Mouse (Mus musculus) neural tube, embryonic 14.5 days (tissue): ENCODE measurements around the gene Gm27029. TPM values are rescaled to one million over a fixed set of nuclear protein-coding genes. Genes with fewer than 3 reads are reported as not detected.
"Not testable (repeated sequence)": the region's sequence is repeated elsewhere in the genome, so short reads cannot be mapped to it uniquely, and the experiment has no call there.

Source experiments
- ATAC-seq: fragments of 200-750 bp; cut with Nextera tagmentation; 2 replicates; pipeline ENCODE4 v1.8.0; 2017; ENCODE audit warnings: low read depth, mild to moderate bottlenecking, moderate TSS enrichment, moderate library complexity
- H3K27ac ChIP-seq: fragments of 300-500 bp; sonication (generic); 2 replicates; pipeline ENCODE4 v1.5.1; 2014; ENCODE audit warnings: low read depth, mild to moderate bottlenecking, control low read depth, low read length, moderate library complexity, mixed read lengths
- H3K27me3 ChIP-seq: fragments of 300-500 bp; sonication (generic); 2 replicates; pipeline ENCODE4 v1.6.1; 2014; ENCODE audit warnings: low read length; ENCODE audit not compliant: control insufficient read depth, insufficient read depth
- H3K36me3 ChIP-seq: fragments of 300-500 bp; sonication (generic); 2 replicates; pipeline ENCODE4 v1.6.1; 2014; ENCODE audit warnings: low read length, mixed read lengths; ENCODE audit not compliant: control insufficient read depth, insufficient read depth
- H3K4me1 ChIP-seq: fragments of 300-500 bp; sonication (generic); 2 replicates; pipeline ENCODE4 v1.6.1; 2014; ENCODE audit warnings: low read length; ENCODE audit not compliant: control insufficient read depth, insufficient read depth
- H3K4me2 ChIP-seq: fragments of 300-500 bp; sonication (generic); 2 replicates; pipeline ENCODE4 v1.6.1; 2014; ENCODE audit warnings: mild to moderate bottlenecking, low read depth, low read length, control low read depth
- H3K4me3 ChIP-seq: fragments of 300-500 bp; sonication (generic); 2 replicates; pipeline ENCODE4 v1.5.1; 2014; ENCODE audit warnings: low read depth, low read length, control low read depth, mixed read lengths
- H3K9ac ChIP-seq: fragments of 300-500 bp; sonication (generic); replicated peaks from 2 replicates; pipeline ENCODE4 v1.6.1; 2014; ENCODE audit warnings: low read depth, mild to moderate bottlenecking, control low read depth, low read length, mixed read lengths
- H3K9me3 ChIP-seq: fragments of 300-500 bp; sonication (generic); 2 replicates; pipeline ENCODE4 v1.6.1; 2016; ENCODE audit warnings: low read length; ENCODE audit not compliant: control insufficient read depth
- WGBS: fragments of 180-500 bp; shearing (Covaris S2); extraction: QIAGEN DNeasy Blood & Tissue Kit; methylation state at CpG from one replicate; pipeline ENCODE4 v1.1.7; 2014; 5-methylcytosine and 5-hydroxymethylcytosine counted together
- polyA plus RNA-seq: library from polyadenylated mRNA; unstranded; fragments of >200 nt; fragmentation: Nextera tagmentation; extraction: Ambion mirVana; gene quantifications from 2 replicates; pipeline ENCODE4 v1.2.1, GENCODE M21; 2014

Gene Gm27029
- polyA plus RNA-seq, 1 experiment from 2014 or later, result 8.1 TPM

DNA sequence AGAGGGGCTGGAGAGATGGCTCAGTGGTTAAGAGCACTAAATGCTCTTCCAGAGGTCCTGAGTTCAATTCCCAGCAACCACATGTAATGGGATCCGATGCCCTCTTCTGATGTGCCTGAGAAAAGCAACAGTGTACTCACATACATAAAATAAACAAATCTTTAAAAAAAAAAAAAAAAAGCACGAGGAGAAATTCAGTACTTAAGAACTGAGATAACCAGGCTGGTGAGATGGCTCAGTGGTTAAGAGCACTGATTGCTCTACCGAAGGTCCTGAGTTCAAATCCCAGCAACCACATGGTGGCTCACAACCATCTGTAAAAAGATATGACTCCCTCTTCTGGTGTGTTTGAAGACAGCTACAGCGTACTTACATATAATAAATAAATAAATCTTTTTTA lies 25.0 kb upstream of the Gm27029 start:
- H3K4me3 ChIP-seq, H3K9ac ChIP-seq, H3K9me3 ChIP-seq, ATAC-seq, H3K27ac ChIP-seq, H3K4me2 ChIP-seq, H3K36me3 ChIP-seq, H3K4me1 ChIP-seq, H3K27me3 ChIP-seq: not testable (repeated sequence)
- 92% methylated on average over 4 of the region's 4 CpGs for WGBS

DNA sequence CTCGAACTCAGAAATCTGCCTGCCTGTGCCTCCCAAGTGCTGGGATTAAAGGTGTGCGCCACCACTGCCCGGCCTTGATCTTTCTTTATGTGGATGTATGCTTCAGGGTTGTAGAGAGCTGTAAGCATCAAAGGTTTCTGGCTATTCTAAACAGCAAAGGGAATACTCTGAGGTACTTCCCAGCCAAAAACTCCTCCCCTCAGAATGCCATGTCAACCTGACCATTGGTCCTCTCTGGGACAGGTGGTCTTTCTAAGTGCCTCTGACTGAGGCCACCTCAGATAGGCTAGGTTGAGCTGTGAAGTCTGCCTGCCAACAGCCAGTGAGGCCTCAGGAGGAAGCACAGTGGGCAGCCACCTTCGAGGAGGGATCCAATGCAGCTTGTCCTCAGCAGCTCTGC lies 24.3 kb upstream of the Gm27029 start:
- Histone ChIP-seq H3K36me3 (peaks cover 17% of the 10 kb centered on the region), H3K4me2 (no peak overlapping the region), H3K27me3 (no peaks in the 10 kb centered on the region), H3K4me3 (no peak overlapping the region), H3K27ac (no peak overlapping the region), H3K9ac (no peak overlapping the region), H3K9me3 (no peaks in the 10 kb centered on the region), H3K4me1 (peaks cover 5% of the 10 kb centered on the region; the same call in 1 of the 2 replicates)
- 91% methylated on average over 4 of the region's 4 CpGs for WGBS
- ATAC-seq, result no peak

DNA sequence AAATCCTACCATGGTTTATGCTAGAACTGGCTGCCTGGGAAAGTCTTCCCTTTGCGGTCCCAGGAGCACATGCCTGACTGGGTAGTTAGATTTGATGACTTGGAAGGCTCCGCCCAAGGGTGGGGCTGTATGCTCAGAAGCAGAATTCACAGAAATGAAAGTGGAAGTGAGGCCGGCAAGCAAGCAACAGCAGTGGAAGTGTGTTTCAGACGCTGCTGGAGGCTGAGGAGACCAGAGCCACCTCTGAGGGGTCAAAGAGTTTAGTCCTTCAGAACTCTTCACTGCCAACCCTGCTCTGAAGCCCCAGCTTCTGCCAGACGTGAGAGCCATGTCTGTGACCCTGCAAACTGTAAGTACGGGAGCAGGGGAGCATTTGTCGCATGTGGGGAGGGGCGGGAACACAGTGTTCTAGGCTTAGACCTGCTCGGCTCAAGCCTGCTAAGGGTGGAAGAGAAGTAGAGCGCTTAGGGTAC lies 23.7 kb upstream of the Gm27029 start, which contains the start of gene Ifi35:
Gene Ifi35 (plus strand): TSS at position 134 of the 473 bp plus-strand sequence.
- no peak for ATAC-seq
- WGBS, result 39% methylated on average over 10 of the region's 10 CpGs
- Histone ChIP-seq H3K36me3 (peaks cover 18% of the 10 kb centered on the region), H3K4me2 (0 out of 2 replicates have a peak within 1 kb of the TSS, but pooled peaks have one; percentile 0), H3K4me3 (no peak within 1 kb of the TSS), H3K27me3 (no peaks in the 10 kb centered on the region), H3K27ac (no peak within 1 kb of the TSS), H3K9me3 (no peaks in the 10 kb centered on the region), H3K4me1 (peaks cover 11% of the 10 kb centered on the region), H3K9ac (no peak within 1 kb of the TSS)

DNA sequence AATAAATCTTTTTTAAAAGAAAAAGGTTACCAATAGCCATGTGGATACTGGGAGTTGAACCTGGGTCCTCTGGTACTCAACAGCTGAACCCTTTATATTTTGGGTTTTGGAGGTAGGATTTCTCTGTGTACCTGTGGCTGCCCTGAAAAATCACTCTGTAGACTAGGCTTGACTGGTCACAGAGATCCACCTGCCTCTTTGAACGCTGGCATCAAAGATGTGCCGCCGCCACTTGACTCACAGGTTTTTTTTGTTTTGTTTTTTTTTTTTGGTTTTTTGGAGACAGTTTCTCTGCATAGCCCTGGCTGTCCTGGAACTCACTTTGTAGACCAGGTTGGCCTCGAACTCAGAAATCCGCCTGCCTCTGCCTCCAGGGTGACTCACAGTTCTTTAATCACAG lies 23.2 kb upstream of the Gm27029 start:
- ATAC-seq, result no peak

DNA sequence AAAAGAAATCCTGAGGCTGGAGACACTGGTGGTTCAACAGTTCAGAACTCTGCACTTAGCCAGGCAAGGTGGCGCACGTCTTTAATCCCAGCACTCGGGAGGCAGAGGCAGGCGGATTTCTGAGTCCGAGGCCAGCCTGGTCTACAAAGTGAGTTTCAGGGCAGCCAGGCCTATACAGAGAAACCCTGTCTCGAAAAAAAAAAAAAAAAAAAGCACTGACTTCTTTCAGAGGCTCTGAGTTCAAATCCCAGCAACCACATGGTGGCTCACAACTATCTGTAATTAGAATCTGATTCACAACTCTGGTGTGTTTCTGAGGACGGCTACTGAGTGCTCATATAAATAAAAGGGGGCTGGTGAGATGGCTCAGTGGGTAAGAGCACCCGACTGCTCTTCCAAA lies 22.3 kb upstream of the Gm27029 start:
- ATAC-seq, H3K9me3 ChIP-seq, H3K27ac ChIP-seq, H3K27me3 ChIP-seq, H3K9ac ChIP-seq, H3K4me3 ChIP-seq, H3K4me2 ChIP-seq: not testable (repeated sequence)
- 91% methylated on average over 8 of the region's 8 CpGs for WGBS
- Histone ChIP-seq H3K36me3 (peaks cover 18% of the 10 kb centered on the region), H3K4me1 (peaks cover 14% of the 10 kb centered on the region)

More for the DNA sequence above, 23.2 kb upstream of the Gm27029 start:
- H3K27ac ChIP-seq, result no peak overlapping the region
- no peaks in the 10 kb centered on the region for H3K27me3 ChIP-seq
- no peak overlapping the region for H3K4me3 ChIP-seq
- no peaks in the 10 kb centered on the region for H3K9me3 ChIP-seq
- peaks cover 14% of the 10 kb centered on the region for H3K4me1 ChIP-seq
- no peak overlapping the region for H3K4me2 ChIP-seq
- WGBS, result 90% methylated on average over 5 of the region's 5 CpGs
- no peak overlapping the region for H3K9ac ChIP-seq
- peaks cover 18% of the 10 kb centered on the region for H3K36me3 ChIP-seq

DNA sequence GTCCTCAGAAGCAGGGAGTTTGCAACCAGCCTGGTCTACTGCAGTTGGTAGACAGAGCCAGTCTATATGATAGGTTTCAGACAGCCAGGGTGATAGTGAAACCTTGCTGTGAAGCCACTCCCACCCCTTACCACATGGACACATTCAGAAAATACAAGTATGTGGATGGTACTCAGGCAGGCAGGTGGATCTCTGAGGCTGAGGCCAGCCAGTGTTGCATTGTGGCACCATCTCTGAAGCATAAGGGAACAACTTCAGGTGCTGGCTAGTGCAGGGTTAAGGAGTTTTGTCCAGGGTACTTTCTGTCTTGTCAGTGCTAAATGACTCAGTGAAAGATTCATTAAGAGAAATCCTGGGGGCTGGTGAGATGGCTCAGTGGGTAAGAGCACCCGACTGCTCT lies 21.7 kb upstream of the Gm27029 start:
- Histone ChIP-seq H3K27me3 (no peaks in the 10 kb centered on the region; the same call in 1 of the 2 replicates), H3K27ac (no peak overlapping the region), H3K9me3 (no peaks in the 10 kb centered on the region), H3K4me3 (no peak overlapping the region), H3K4me2 (no peak overlapping the region), H3K36me3 (peaks cover 18% of the 10 kb centered on the region), H3K9ac (no peak overlapping the region), H3K4me1 (peaks cover 14% of the 10 kb centered on the region)
- 85% methylated on average over 1 of the region's 1 CpGs for WGBS
- no peak for ATAC-seq

DNA sequence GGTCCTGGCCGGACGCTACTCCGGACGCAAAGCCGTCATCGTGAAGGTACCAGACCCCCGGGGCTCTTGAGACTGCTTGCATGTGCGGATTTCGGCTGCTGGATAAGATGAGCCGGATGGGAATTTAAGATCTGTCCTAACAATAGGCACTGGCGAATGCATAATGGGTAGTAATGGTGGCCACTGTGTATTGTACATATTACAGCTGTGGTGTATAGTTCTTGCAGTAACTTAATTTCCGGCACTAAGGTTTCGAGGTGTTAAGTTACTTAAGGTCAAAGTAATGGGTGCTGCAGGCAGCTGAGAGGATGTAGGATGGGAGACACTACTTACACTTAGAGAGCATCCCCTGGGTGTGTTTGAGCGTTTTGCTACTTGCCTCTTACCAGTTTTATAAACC lies 18.2 kb upstream of the Gm27029 start:
- 2% methylated on average over 14 of the region's 14 CpGs for WGBS
- Histone ChIP-seq H3K9ac (peak overlapping the region; percentile 90), H3K4me3 (peak overlapping the region; percentile 78), H3K36me3 (peaks cover 18% of the 10 kb centered on the region), H3K9me3 (no peaks in the 10 kb centered on the region), H3K27ac (peak overlapping the region; percentile 93), H3K27me3 (no peaks in the 10 kb centered on the region; the same call in 1 of the 2 replicates), H3K4me1 (peaks cover 14% of the 10 kb centered on the region), H3K4me2 (peak overlapping the region; percentile 99)
- ATAC-seq, result peak; percentile 7

DNA sequence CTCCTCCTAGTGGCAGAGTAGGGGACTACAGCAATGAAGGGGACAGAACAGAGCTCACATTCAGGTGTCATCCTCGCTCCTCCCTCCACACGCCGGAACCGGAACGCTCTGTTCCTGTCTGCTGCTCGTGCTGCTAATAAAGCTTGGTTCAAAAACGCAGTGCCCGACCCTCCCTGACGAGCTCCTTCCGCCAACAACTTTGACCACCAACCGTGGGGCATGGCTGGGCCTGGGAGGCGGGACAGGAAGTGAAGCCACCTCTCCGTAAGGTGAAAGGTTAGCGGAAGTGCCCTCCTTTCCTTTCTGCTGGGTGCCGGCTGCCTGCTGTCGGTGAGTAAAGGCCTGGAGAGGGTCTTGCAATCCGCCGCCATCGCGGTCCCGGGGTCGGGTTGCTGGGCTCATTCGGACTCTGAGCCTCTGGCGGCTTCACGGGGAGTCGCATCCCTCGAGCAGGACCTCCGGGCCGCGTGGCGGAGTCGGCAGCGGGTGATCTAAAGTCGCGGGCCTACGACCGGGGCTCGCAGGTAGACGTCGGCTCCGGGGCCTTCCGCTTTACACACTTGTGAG lies 17.6 kb upstream of the Gm27029 start, which contains the start of gene Rpl27:
Gene Rpl27 (plus strand): TSS at position 172 of the 567 bp plus-strand sequence.
- Histone ChIP-seq H3K4me2 (peak within 1 kb of the TSS; percentile 99), H3K4me3 (peak within 1 kb of the TSS; percentile 78), H3K9ac (peak within 1 kb of the TSS; percentile 90), H3K27ac (peak within 1 kb of the TSS; percentile 93), H3K4me1 (peaks cover 14% of the 10 kb centered on the region), H3K36me3 (peaks cover 18% of the 10 kb centered on the region), H3K9me3 (no peaks in the 10 kb centered on the region), H3K27me3 (no peaks in the 10 kb centered on the region; the same call in 1 of the 2 replicates)
- peak; percentile 98 for ATAC-seq
- WGBS, result under 1% methylated on average over 42 of the region's 42 CpGs

DNA sequence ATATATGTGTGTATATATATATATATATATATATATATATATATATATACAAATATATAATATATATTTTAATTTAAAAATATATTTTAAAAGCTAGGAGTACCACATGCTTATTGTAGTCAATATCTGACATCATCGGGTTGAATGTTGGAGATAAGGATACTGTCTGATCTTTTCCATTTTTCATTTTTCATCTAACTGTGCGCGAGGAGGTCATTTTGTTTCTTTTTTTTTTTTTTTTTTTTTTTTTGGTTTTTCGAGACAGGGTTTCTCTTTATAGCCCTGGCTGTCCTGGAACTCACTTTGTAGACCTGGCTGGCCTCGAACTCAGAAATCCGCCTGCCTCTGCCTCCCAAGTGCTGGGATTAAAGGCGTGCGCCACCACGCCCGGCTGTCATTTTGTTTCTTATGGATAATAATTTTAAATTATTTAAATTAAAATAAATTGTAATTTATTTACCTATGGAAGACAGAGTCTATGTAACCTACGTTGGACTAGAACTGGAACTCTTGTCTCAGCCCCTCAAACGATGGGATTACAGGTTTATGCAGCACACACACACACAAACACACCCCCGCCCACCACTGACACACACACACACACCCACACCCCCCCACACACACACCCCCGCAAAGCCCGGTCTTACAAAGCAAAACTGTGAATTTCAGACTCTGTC lies 17.0 kb upstream of the Gm27029 start:
- not testable (repeated sequence) for H3K9me3 ChIP-seq, H3K27me3 ChIP-seq, H3K27ac ChIP-seq, H3K9ac ChIP-seq, ATAC-seq
- Histone ChIP-seq H3K4me2 (peak overlapping the region; percentile 34), H3K36me3 (peaks cover 18% of the 10 kb centered on the region), H3K4me1 (peaks cover 14% of the 10 kb centered on the region), H3K4me3 (peak overlapping the region; percentile 10; the same call in 1 of the 2 replicates)
- WGBS, result 38% methylated on average over 14 of the region's 15 CpGs
